Mouse (Mus musculus) gastrocnemius, adult 8-10 months (tissue): ENCODE results near the gene Shld1. TPM values are rescaled to one million over a fixed set of nuclear protein-coding genes. Genes with fewer than 3 reads are reported as not detected.

Source experiments
- DNase-seq, 2 experiments: peaks; one replicate each; pipeline ENCODE4 v3.0.0; 2022; ENCODE audit warnings: low spot score in 2 of 2
- total RNA-seq, 4 experiments: library from RNA; stranded (reverse); gene quantifications; 2 replicates each; pipeline ENCODE4 v1.2.4; 2022

Shld1 gene
- total RNA-seq, 4 experiments from 2014 or later: 5.6 to 9.8 (median 7.0) TPM

GRCm38 (mm10) chr2:132721844-132722243, 35.1 kb downstream of the Shld1 start:
- DNase-seq: no peak

DNA sequence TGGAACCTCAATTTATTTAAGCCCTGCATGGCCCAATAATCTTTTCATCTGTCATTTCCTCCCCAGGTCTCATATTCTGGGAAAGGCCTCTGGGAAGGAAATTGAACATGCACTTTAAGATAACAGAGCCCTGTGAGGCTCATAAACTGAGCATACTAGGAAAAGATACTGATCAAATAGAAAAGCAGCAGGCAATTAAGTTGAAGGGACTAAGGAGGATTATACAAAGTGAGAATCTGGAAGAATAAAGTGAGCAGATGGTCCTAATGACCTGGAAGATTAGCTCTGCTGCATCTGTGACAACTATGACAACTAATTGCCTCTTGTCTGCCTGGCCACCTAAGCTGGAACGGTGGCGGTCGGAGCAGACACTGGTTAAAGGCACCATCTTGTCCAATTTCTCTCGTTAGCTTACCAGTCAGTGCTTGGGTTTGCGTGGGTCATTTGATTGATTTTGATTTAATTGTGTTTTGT, 37.3 kb downstream of the Shld1 start:
- no peak for DNase-seq

- DNase-seq: no peak
Measured at GRCm38 (mm10) chr2:132724561-132724960, 37.8 kb downstream of the Shld1 start.

- DNase-seq: no peak
Measured at GRCm38 (mm10) chr2:132725376-132725905, 38.7 kb downstream of the Shld1 start.

DNA sequence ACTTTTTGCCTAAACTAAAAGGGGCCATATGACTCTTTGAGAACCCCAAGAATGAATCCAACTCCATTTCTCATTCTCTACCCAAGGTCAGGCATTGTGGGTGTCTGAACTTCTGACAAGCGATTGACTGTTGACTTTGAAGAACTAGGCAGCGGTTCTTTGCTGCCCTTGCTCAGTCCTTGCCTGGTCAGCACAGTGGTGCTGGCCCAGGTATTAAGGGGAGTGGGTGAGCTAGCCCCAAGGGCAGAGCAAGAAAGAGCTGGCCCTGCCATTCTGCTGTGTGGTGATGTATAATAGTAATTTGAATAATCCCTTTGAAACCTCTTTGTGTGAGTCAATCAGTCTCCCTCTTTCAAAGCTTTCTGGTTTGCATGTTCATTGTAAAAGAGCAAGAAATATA, 39.4 kb downstream of the Shld1 start:
- DNase-seq: no peak

GRCm38 (mm10) chr2:132732940-132733339, 46.2 kb downstream of the Shld1 start:
- no peak for DNase-seq

DNA sequence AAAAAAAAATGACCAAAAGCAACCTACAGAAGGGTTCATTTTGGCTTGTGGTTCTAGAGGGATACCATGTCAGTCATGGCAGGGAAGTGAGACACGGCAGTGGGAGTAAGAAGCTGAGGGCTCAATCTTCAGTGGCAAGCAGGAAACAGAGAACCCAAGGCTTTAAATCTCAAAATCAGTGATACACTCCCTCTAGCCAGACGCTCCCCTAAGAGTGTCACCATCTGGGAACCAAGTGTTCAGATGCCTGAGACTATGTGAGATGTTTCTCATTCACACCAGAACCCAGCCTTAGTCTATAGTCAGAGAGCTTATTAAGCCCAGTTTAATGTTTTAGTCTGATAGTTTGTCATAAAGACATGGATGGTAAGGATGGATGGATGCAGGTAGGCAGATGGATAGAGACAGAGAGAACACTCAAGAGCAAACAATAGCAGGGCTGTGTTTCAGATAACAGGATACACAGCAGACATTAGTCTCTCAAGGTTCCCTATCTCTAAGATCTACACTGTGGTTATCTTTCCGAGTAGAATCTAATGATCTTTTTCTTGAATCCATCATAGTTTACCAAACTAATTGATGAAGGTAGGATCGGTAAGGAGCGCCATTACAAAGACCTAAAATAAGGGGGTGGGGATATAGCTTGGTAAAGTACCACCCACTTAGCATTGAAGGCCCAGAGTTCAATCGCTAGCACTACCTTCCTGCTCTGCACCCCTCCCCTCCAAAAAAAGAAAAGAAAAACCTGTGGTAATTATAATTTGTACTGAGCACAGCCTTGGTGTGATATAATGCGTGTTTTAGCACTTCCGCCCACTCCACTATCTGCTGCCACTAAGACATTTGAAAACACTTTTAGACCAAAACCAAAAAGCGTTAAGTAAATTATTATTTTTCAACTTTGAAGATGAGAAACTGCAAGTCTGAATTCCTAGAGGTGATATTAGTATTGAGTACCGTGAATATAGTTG, 47.2 kb downstream of the Shld1 start:
- DNase-seq: no peak

DNA sequence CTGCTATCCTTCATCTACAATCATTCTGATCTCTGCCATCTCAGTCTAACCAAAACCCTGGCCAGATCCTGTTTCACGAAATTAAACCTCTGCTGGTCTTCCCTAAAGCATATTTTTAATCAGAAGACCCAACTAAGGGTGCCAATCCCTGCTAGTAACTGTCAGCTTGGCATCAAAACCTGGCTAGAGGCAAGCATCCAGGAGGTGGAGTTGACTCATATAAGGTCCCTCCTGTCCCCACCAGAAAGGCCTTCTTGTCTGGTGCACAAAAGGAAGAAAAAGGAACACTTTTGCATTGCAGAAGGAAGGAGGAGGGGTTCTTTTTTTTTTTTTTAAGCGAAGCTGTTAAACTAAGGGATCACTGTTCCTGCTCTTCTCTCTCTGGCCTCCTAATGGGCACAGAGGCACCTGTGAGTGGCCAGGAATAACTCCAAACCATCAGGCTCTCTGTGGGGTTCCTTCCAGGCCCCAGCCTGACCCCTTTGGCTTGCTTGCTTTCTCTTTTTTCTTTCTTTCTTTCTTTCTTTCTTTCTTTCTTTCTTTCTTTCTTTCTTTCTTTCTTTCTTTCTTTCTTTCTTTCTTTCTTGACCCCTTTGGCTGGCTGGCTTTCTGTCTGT, 52.2 kb downstream of the Shld1 start:
- DNase-seq: no peak

- DNase-seq: no peak
Measured at GRCm38 (mm10) chr2:132741862-132742347, 55.2 kb downstream of the Shld1 start.

DNA sequence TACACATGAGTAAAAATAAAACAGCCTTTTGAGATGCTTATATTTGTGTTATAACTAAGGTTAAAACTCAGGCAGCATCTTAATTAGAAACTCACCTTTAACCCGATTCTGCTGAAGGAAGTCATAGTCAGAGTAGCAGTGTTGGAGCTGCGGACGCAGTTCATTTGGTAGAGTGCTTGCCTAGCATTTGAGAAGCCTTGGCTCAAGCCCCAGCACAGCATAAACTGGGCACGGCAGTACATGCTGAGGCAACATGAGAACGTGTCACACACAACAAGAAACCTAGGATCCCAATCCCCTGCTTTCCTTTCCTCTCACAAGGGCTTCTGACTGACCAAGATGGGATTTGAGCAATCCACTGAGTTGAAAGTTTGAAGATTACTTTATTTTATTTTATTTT, 58.1 kb downstream of the Shld1 start:
- peak; percentile 51 to 71 for DNase-seq

- no peak for DNase-seq
Measured at GRCm38 (mm10) chr2:132746108-132746507, 59.4 kb downstream of the Shld1 start.

DNA sequence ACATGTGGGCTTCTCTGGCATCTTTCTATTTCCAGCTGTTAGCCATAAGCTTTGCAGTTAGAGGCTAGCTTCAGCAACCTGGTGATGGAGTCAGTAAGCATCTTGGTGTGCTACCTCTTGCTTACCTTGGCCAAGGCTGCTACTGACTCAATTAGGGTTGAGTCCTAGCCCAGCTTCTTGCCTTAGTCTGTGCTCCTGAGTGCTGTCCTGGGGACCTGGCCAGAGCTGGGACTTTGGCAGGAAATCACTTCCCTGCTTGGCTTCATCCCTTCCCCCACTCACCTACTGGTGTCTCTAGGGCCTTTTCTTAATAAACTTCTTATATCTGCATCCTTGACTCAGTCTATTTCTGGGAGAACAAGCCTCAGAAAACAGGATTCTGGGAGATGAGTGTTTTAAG, 64.0 kb downstream of the Shld1 start:
- DNase-seq: no peak

DNA sequence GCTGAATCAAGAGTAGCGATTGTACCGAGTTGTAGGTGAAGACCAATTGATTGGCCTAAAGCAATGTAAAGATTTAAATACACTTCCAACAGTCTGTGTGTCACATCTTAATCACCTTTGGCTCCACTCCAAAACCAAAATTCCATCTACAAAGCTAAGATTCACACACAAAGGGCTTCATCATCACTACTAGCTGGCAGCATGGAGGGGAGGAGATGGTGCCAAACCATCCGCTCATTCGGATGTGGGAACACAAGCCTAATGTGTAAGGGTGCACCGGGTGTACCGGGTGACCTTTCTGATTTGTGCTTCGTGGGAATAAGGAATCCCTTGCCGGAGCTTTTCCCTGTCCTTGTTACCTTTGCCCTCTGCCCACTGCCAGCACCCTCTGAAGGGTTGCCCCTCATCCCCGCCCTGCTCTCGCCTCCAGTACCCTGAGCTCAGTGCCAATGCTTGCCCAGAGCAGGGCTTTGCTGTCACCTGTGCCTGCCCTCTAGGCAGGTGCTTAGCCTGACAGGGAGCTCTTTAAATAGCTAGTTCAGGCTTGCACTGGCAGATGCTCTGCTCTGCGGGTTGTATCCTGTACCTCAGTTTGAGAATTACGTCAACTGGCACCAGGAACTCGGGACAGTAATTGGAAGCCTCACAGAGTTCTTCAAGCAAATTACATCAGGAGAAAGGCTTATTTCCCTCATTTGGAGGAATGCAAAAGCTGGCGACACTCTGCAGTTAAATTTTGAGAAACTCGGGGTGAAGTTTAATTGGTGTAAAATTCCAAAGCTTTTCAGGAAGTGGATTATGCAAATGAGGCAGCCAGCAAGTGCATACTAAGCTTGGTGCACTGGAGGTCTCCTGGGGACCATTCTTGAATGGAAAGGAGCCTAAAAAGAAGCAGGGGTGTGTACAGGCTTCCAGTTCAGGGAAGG, 64.7 kb downstream of the Shld1 start:
- no peak for DNase-seq

DNA sequence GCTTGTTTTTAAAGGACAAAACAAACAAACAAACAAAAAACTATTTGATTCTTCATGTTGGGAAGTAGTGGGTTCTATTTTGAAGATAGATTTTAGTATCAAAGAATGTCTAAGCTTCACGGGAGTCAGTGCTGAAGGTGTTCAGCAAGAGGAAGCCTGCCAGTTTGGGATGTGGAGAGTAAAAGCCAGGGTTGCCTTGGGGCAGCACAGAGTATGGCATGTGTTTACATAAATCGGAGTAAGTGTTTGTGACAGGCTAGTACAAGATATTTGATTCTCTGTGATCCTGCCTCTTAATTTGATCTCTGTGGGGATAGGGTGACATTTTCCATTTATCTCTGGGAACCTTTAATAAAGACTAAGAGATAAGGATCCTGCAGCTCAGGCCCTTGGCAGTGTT, 65.7 kb downstream of the Shld1 start:
- no peak for DNase-seq

DNA sequence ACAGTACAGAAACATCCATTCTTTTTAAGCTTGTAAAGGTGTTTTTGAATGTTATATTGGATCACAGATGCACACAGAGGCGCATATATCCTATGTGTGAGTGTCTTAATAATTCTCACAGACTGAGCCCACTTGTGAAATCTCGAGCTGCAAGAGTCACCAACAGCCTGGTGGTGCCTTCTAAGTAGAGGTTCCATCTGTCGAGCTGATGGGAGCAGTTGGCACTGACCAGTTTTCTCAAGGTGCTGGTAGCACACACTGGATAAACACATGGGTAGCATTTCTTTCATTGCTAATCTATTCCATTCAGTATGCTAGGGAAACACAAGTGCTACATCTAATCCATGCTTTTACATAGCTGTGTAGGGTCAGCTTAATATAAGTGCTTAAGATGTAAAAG, 66.4 kb downstream of the Shld1 start:
- no peak for DNase-seq

GRCm38 (mm10) chr2:132757911-132758310, 71.2 kb downstream of the Shld1 start:
- DNase-seq: no peak

DNA sequence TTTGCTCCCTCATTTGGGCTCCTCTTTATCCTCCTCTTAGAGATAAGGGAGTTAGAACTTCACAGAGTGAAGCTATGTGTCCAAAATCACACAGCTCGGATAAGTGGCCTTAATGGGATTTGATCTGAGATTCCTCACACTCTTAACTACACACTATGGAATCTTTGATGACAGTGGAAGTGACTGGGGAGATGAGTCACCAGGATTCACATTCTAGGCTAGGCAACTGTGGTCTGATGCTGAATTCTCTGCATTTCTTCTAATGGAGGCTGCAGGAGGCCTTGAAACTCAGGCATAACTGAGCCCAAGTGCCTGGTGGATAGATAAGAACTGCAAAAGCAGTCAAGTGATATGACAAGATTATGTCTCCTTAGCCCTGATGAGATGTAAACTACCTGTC, 84.1 kb downstream of the Shld1 start:
- no peak for DNase-seq

DNA sequence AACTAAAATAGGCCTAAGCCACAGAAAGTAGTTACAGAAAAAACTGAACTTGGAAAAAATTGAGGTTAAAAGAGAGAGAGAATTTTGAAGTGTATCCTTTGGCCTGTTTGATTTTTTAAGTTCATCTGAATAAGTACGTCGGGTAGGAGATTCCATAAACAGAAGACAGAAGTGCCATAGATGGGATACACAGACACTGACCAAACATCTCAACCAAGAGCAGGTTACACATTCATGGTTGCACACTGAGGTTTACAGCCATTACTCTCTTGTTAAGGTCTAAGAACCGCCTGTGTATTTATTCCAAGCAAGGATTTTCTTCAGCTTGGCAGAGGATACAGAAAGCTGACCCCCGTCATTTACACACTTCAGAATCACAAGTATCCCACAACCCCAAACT, 94.2 kb downstream of the Shld1 start, which contains the start of gene Chgb:
Chgb (plus strand) TSS at position 301 of the 400 bp plus-strand sequence.
- no peak for DNase-seq

GRCm38 (mm10) chr2:132781439-132782068, 94.8 kb downstream of the Shld1 start:
- DNase-seq: peak; percentile 49 to 66

- no peak for DNase-seq
Measured at GRCm38 (mm10) chr2:132784039-132784438, 97.3 kb downstream of the Shld1 start.
